Mouse (Mus musculus) olfactory bulb, adult 2 months (tissue): ENCODE measurements around the gene Orai2. TPM values are rescaled to one million over a fixed set of nuclear protein-coding genes. Genes with fewer than 3 reads are reported as not detected.

ENCODE experiments used
- H3K27ac ChIP-seq: fragments of 200-500 bp; 2 replicates; pipeline ENCODE4 v1.5.1; 2012; ENCODE audit warnings: low read depth, low read length; ENCODE audit not compliant: insufficient read depth
- H3K4me1 ChIP-seq: fragments of 200-500 bp; 2 replicates; pipeline ENCODE4 v1.6.1; 2012; ENCODE audit warnings: low read length; ENCODE audit not compliant: control insufficient read depth, insufficient read depth
- H3K4me3 ChIP-seq: fragments of 200-500 bp; 2 replicates; pipeline ENCODE4 v1.5.1; 2012; ENCODE audit warnings: mild to moderate bottlenecking, low read depth, low read length, moderate library complexity; ENCODE audit not compliant: insufficient read depth
- CTCF ChIP-seq: fragments of 200-500 bp; IDR thresholded peaks from 2 replicates; pipeline ENCODE4 v1.5.1; 2012; ENCODE audit warnings: low read depth, mild to moderate bottlenecking, low read length, moderate library complexity; ENCODE audit not compliant: insufficient read depth
- POLR2A ChIP-seq: fragments of 200-500 bp; IDR thresholded peaks from 2 replicates; pipeline ENCODE4 v1.6.1; 2012; ENCODE audit warnings: mild to moderate bottlenecking, low read depth, low read length, moderate library complexity; ENCODE audit not compliant: insufficient read depth
- whole genome bisulfite sequencing: fragments of 180-500 bp; shearing (Covaris S2); methylation state at CpG from one replicate; pipeline ENCODE4 v1.1.7; 2018; 5-methylcytosine and 5-hydroxymethylcytosine counted together
- polyA plus RNA-seq: library from polyadenylated mRNA; stranded (reverse); fragments of >200 nt; gene quantifications from 2 replicates; pipeline ENCODE4 v1.2.4, GENCODE M21; 2012; ENCODE audit warnings: low replicate concordance; ENCODE audit not compliant: missing spikeins, insufficient read depth, insufficient read length

Orai2 gene
- polyA plus RNA-seq, 1 experiment = not detected

DNA sequence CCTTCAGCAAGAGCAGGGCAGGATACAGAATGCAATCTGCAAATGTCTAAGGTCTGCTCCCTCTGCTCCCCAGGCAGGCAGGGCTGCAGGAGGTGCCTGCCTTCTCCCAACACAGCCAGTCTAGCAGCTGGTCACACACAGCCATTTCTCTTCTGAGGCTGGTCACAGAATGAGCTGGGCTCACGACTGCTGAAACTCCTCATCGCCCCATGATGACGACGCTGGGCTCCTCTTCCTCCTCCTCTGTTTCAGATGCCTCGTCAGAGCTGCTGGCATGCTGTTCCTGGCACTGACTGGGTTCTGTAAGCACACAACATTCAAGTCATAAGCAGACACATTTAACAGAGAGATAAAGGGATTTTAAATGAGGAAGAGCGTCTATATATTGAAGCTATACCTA is 10.7 kb upstream of the Orai2 start:
- TF ChIP-seq CTCF (no peak), POLR2A (no peak)
- Histone ChIP-seq H3K4me3 (no peak overlapping the region), H3K27ac (no peak overlapping the region), H3K4me1 (no peaks in the 10 kb centered on the region; the same call in 1 of the 2 replicates)
- WGBS = 79% methylated on average over 6 of the region's 6 CpGs

- no peak overlapping the region for H3K4me3 ChIP-seq
- no peak overlapping the region for H3K27ac ChIP-seq
- no peak for TF ChIP-seq CTCF
- TF ChIP-seq POLR2A = no peak
- H3K4me1 ChIP-seq = no peaks in the 10 kb centered on the region; the same call in 1 of the 2 replicates
- WGBS = 84% methylated on average over 5 of the region's 5 CpGs
Observed at GRCm38 (mm10) chr5:136179594-136179993, 9.1 kb upstream of the Orai2 start.

DNA sequence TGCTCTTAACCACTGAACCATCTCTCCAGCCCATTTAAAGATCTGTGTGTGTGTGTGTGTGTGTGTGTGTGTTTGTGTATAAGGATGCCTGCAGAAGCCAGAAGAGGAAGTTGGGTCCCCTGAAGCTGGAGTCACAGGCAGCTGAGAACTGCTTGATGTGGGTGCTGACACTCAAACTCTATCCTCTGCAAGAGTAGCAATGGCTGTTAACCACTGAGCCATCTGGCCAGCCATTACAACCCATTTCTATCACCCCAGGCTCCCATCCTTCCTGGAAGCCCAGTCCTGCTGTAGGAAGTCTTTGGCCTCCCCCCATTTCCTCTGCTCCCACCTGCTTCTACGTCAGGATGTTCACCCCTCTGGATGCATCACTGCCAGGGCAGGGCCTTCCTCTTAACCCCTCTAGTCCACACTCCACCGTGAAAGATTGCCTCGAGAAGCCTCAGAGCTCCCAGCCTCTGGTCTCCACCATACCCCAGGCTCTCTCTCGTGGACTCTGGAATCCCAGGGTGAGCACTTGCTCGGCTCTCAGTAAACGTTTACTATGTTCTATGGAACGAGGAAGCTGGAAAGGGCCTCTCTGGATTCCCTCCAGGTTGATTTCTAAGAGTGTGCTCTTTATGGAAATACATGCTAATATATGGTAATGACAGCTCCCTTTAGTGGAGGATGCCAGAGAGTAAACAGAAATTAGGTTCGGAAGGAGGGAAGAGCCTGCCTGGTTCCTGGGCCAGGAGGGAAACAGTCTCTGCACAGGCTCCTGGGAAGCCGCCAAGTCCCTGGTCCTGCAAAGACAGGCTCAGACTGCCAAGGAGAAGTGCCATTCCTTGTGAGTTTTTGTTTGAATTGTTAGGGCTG is 3.3 kb upstream of the Orai2 start:
- 17% methylated on average over 9 of the region's 9 CpGs for WGBS
- Histone ChIP-seq H3K4me3 (no peak overlapping the region), H3K27ac (no peak overlapping the region), H3K4me1 (peaks cover 24% of the 10 kb centered on the region)
- no peak for TF ChIP-seq POLR2A
- no peak for TF ChIP-seq CTCF

DNA sequence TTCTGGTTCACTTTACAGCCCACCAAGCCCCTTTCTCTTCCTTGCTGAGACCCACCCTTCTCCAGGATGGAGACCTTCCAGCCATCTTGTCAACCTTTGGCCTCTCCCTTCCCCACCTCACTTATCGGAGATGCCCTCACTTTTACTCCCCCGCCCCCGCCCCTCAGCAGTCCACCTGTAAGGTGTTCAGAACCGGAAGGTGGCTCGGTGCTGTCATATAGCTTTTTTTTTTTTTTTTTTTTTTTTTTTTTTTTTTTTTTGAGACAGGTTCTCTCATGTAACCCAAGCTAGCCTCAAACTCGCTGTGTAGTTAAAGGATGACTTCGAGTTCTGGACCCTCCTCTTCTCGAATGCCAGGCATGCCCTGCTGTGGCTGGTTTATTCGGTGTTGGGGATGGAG is 2.4 kb upstream of the Orai2 start:
- H3K4me3 ChIP-seq = no peak overlapping the region
- H3K4me1 ChIP-seq = peaks cover 26% of the 10 kb centered on the region
- TF ChIP-seq POLR2A (no peak), CTCF (no peak)
- 85% methylated on average over 9 of the region's 9 CpGs for WGBS
- H3K27ac ChIP-seq = no peak overlapping the region

DNA sequence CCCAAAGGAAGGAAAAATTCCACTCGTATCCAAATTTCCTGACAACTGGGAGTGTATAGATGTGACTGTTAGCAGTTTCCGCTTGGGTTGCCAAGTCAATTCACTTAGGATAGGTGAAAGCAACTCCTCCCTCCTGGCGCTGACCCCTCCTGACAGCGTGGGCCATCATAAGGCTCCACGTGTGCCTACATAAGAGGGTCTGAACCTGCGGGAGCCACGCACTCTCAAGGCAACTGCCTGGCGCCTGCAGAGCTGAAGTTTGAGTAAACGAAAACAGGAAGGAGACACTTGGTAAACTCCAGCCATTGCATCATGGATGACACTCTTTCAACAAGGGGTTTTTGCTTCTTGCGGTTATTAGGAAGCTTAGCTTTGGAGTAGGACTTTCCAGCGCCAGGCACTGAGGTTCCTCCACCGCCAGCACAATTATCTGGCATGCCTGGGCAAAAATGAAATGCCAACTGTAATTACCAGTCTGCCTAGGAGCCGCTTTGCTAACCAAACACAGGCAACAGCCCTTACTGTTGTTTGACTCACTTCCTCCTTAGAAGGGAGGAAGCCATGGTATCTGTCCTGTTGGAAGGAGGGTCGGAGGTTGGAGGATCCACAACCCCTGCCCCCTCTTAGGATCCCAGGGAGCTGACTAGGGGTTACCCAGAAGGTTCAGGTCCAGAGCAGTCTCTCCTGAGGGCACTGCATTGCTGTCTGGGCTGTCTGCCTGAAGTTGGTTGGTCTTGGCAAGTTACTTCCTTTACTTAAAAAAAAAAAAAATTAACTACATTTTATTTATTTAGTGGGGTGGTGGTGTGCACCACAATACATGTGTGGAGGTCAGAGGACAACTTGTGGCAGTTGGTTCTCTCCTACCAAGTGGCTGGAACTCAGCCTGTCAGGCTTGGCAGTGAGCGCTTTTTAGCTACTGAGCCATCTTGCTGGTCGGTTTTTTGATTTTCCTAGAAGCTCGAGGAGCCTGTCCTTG is 1.1 kb upstream of the Orai2 start:
- TF ChIP-seq POLR2A (no peak), CTCF (no peak)
- H3K4me1 ChIP-seq = peaks cover 26% of the 10 kb centered on the region
- peak overlapping the region; percentile 83; the same call in 1 of the 2 replicates for H3K27ac ChIP-seq
- 20% methylated on average over 17 of the region's 17 CpGs for WGBS
- H3K4me3 ChIP-seq = peak overlapping the region; percentile 80; the same call in 1 of the 2 replicates

- 13% methylated on average over 15 of the region's 15 CpGs for WGBS
- peaks cover 26% of the 10 kb centered on the region for H3K4me1 ChIP-seq
- TF ChIP-seq POLR2A (no peak), CTCF (no peak)
- H3K27ac ChIP-seq = peak overlapping the region; percentile 83; the same call in 1 of the 2 replicates
- H3K4me3 ChIP-seq = peak overlapping the region; percentile 80
Observed at GRCm38 (mm10) chr5:136169626-136170511, 644 bp downstream of the Orai2 start.

GRCm38 (mm10) chr5:136168071-136168470 is 2.4 kb downstream of the Orai2 start:
- Histone ChIP-seq H3K4me3 (no peak overlapping the region), H3K27ac (no peak overlapping the region), H3K4me1 (peaks cover 23% of the 10 kb centered on the region)
- 95% methylated on average over 3 of the region's 3 CpGs for WGBS
- TF ChIP-seq POLR2A = no peak
- no peak for TF ChIP-seq CTCF

- H3K4me3 ChIP-seq = no peak overlapping the region
- TF ChIP-seq POLR2A = no peak
- no peak for TF ChIP-seq CTCF
- no peak overlapping the region for H3K27ac ChIP-seq
- peaks cover 23% of the 10 kb centered on the region for H3K4me1 ChIP-seq
- WGBS = 93% methylated on average over 4 of the region's 4 CpGs
Observed at GRCm38 (mm10) chr5:136167296-136167695, 3.2 kb downstream of the Orai2 start.
